Mouse (Mus musculus) liver, adult 2 months (tissue): ENCODE results near the gene Rps25. TPM values are rescaled to one million over a fixed set of nuclear protein-coding genes. Genes with fewer than 3 reads are reported as not detected.
"Not testable (repeated sequence)": the region's sequence is repeated elsewhere in the genome, so short reads cannot be mapped to it uniquely, and the experiment has no call there.

Source experiments
- DNase-seq: peaks from one replicate; pipeline ENCODE4 v3.0.0-alpha.2; 2011; ENCODE audit warnings: low read depth, low spot score; ENCODE audit errors: extremely low read depth
- H3K27ac ChIP-seq: fragments of 200-500 bp; replicated peaks from 2 replicates; pipeline ENCODE4 v1.5.1; 2012; ENCODE audit warnings: low read depth, mild to moderate bottlenecking, control low read depth, inconsistent platforms, low read length; ENCODE audit not compliant: insufficient read depth
- H3K27me3 ChIP-seq: fragments of 200-500 bp; 2 replicates; pipeline ENCODE4 v1.6.1; 2012; ENCODE audit warnings: mild to moderate bottlenecking, moderate library complexity, low read length, inconsistent platforms; ENCODE audit not compliant: control insufficient read depth, insufficient read depth
- H3K36me3 ChIP-seq: fragments of 200-500 bp; 2 replicates; pipeline ENCODE4 v1.6.1; 2012; ENCODE audit warnings: low read length, inconsistent platforms; ENCODE audit not compliant: control insufficient read depth, insufficient read depth
- H3K4me1 ChIP-seq: fragments of 200-500 bp; 2 replicates; pipeline ENCODE4 v1.6.1; 2011; ENCODE audit warnings: low read length; ENCODE audit not compliant: control insufficient read depth, insufficient read depth
- H3K4me3 ChIP-seq: fragments of 200-500 bp; 2 replicates; pipeline ENCODE4 v1.5.1; 2011; ENCODE audit warnings: low read depth, mild to moderate bottlenecking, control low read depth, low read length, moderate library complexity; ENCODE audit not compliant: insufficient read depth
- H3K79me2 ChIP-seq: fragments of 200-500 bp; 2 replicates; pipeline ENCODE4 v1.6.1; 2012; ENCODE audit warnings: inconsistent platforms, mild to moderate bottlenecking, low read length, moderate library complexity; ENCODE audit not compliant: control insufficient read depth, insufficient read depth
- H3K9ac ChIP-seq: fragments of 200-500 bp; 2 replicates; pipeline ENCODE4 v1.6.1; 2012; ENCODE audit warnings: low read depth, mild to moderate bottlenecking, control low read depth, inconsistent platforms, low read length
- CTCF ChIP-seq: fragments of 200-500 bp; IDR thresholded peaks from 2 replicates; pipeline ENCODE4 v1.5.1; 2011; ENCODE audit warnings: low read depth, low read length, control low read depth
- POLR2A ChIP-seq: fragments of 200-500 bp; IDR thresholded peaks from 2 replicates; pipeline ENCODE4 v1.6.1; 2011; ENCODE audit warnings: low read length, control low read depth; ENCODE audit not compliant: insufficient read depth; ENCODE audit errors: extremely low read depth
- WGBS: fragments of 180-500 bp; shearing (Covaris S2); methylation state at CpG from one replicate; pipeline ENCODE4 v1.1.7; 2018; 5-methylcytosine and 5-hydroxymethylcytosine counted together
- polyA plus RNA-seq: library from polyadenylated mRNA; depleted of rRNA; stranded (reverse); fragments of >200 nt; gene quantifications from 2 replicates; pipeline ENCODE4 v1.2.3, GENCODE M21; 2012
- total RNA-seq: library from RNA; depleted of rRNA; stranded (reverse); fragments of >200 nt; gene quantifications from 2 replicates; pipeline ENCODE4 v1.2.3, GENCODE M21; 2014

Rps25 gene
- total and polyA plus RNA-seq, 2 experiments = 82.7 to 516 TPM

DNA sequence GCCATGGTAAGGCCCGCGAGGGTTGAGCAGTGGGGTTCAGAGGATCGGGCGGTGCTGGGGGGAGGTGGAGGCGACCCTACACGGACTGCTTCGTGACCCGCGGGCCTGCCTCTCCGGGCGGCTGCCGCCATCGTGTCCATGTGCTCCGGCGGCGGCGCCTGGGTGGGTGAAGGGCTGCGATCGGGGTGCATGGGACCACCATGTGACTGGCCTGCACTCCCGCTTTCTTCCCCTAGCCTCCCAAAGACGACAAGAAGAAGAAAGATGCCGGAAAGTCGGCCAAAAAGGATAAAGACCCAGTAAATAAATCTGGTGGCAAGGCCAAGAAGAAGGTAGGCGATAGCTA lies 786 bp downstream of the Rps25 start:
- Histone ChIP-seq H3K79me2 (peaks cover 3% of the 10 kb centered on the region; the same call in 1 of the 2 replicates), H3K36me3 (peaks cover 45% of the 10 kb centered on the region), H3K4me1 (peaks cover 12% of the 10 kb centered on the region), H3K9ac (peak overlapping the region; percentile 90), H3K27me3 (no peaks in the 10 kb centered on the region), H3K4me3 (peak overlapping the region; percentile 93), H3K27ac (peak overlapping the region; percentile 59)
- TF ChIP-seq POLR2A (no peak), CTCF (no peak)
- under 1% methylated on average over 24 of the region's 24 CpGs for WGBS
- no peak for DNase-seq

DNA sequence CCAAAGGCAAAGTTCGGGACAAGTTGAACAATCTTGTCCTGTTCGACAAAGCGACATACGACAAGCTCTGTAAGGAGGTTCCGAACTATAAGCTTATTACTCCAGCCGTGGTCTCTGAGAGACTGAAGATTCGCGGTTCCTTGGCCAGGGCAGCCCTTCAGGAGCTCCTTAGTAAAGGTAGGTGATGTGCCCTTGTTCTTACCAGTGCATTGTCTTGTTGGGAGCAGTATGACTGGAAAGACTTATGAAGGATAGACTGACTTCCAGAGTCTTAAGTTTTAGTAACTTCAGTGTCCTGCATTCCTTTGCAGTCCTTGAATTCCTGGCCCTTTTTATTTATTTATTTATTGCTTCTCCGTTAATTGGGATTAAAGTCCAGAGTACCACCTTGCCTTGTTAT lies 1.8 kb downstream of the Rps25 start:
- Histone ChIP-seq H3K36me3 (peaks cover 40% of the 10 kb centered on the region), H3K9ac (peak overlapping the region; percentile 57; the same call in 1 of the 2 replicates), H3K4me1 (peaks cover 12% of the 10 kb centered on the region), H3K4me3 (peak overlapping the region; percentile 93; the same call in 1 of the 2 replicates)
- WGBS = 56% methylated on average over 9 of the region's 9 CpGs
- not testable (repeated sequence) for H3K79me2 ChIP-seq, H3K27ac ChIP-seq, DNase-seq, H3K27me3 ChIP-seq

DNA sequence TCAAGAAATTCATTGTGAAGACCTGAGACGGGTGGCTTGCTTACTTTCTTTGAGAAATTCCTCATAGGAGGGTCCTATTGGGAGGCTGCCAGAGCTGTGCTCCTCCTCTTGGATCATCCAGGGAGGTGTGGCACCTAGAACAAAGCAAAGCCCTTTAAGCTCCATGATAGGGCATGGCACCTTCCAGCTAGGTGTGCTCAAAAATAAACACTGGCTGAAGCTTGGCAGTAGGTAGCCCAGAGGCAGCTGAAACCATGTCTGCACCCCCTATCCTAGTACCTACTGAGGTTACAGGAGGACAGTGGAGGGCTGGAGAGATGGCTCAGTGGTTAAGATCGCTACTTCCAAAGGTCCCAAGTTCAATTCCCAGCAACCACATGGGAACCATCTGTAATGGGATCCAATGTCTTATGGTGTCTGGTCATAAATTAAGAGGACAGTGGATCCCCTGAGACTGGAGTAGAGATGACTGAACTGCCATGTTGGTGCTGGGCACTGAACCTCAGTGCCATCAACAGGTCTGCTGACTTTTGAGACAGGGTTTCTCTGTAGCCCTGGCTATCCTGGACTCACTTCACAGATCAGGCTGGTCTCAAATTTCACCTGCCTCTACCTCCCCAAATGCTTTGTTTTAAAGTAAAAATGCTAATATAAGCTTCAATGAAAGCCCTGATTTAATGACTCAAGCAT lies 3.9 kb downstream of the Rps25 start:
- peaks cover 34% of the 10 kb centered on the region for H3K36me3 ChIP-seq
- WGBS = 87% methylated on average over 2 of the region's 2 CpGs
- H3K79me2 ChIP-seq = peaks cover 3% of the 10 kb centered on the region; the same call in 1 of the 2 replicates
- DNase-seq = no peak
- no peaks in the 10 kb centered on the region for H3K27me3 ChIP-seq
- H3K4me3 ChIP-seq = no peak overlapping the region
- H3K9ac ChIP-seq = no peak overlapping the region
- no peak overlapping the region for H3K27ac ChIP-seq
- peaks cover 6% of the 10 kb centered on the region for H3K4me1 ChIP-seq
- TF ChIP-seq CTCF (no peak), POLR2A (no peak)

DNA sequence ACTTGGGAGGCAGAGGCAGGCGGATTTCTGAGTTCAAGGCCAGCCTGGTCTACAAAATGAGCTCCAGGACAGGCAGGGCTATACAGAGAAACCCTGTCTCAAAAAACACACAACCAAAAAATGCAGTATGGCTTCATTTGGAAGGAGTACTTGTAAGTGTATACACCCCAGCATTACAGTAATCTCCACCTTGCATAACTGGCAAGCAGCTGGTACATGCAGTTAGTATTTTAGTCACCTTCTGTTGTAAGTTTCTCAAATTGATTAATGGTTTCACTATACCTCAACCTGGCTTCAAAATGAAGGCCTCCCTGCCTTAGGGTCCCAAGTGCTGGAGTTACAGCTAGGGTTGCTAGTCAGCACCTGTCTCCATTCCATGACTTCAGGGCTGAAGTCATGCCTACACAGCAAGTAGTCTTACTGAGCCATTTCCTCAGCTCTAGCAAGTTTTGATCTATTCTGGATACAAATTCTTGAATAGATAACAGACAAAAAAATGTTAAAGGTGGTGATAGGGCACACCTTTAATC lies 4.7 kb downstream of the Rps25 start:
- peaks cover 3% of the 10 kb centered on the region for H3K4me1 ChIP-seq

DNA sequence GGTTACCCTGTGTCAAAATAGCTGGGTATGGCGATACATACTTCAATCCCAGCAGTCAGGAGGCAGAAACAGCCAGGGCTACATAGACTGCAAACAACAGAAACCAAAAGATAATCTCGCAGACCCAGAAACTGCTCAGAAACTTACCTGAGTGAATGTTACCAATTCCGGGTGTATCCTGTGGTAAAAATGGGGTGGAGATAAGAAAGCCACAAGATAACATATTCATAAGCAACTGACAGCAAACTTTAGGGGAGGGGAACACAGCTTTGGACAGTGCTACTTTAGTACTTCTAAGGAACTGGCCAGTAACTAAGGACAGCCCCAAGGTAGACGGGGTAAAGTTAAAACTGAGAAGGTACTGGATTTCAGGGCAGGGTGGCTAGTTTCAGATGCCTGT lies 5.4 kb downstream of the Rps25 start:
- H3K4me1 ChIP-seq = peaks cover 7% of the 10 kb centered on the region
- no peak overlapping the region for H3K4me3 ChIP-seq
- no peak for DNase-seq
- WGBS = 71% methylated on average over 4 of the region's 4 CpGs
- no peak overlapping the region for H3K27ac ChIP-seq
- H3K9ac ChIP-seq = no peak overlapping the region
- peaks cover 6% of the 10 kb centered on the region; the same call in 1 of the 2 replicates for H3K79me2 ChIP-seq
- no peaks in the 10 kb centered on the region for H3K27me3 ChIP-seq
- TF ChIP-seq POLR2A (no peak), CTCF (no peak)
- peaks cover 34% of the 10 kb centered on the region for H3K36me3 ChIP-seq

More for the DNA sequence above, 4.7 kb downstream of the Rps25 start:
- Histone ChIP-seq H3K27me3 (no peaks in the 10 kb centered on the region), H3K79me2 (peaks cover 6% of the 10 kb centered on the region; the same call in 1 of the 2 replicates), H3K36me3 (peaks cover 34% of the 10 kb centered on the region), H3K4me3 (no peak overlapping the region), H3K9ac (no peak overlapping the region), H3K27ac (no peak overlapping the region)
- no peak for DNase-seq
- WGBS = 90% methylated on average over 1 of the region's 1 CpGs
- TF ChIP-seq POLR2A = no peak
- no peak for TF ChIP-seq CTCF

DNA sequence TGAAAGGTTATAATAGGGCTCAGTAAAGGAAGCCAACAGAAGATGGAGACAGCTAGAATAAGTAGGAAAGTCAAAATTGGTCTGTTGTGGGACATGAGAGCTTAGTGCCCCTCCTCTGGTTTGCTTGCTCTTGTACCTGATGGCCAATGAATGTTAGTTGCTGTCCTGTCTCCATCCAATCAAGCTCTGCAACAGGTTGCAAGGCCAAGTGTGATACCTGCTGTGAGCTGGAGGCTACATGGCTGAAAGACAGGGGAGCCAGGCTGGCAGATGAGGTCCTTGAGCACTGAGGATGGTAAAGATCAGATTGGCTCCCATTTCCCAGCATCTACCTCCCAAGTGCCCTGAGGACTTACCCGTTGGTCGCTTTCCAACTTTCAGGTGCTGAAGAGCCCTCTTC lies 5.8 kb downstream of the Rps25 start:
- Histone ChIP-seq H3K27ac (no peak overlapping the region), H3K4me3 (no peak overlapping the region), H3K27me3 (no peaks in the 10 kb centered on the region), H3K36me3 (peaks cover 34% of the 10 kb centered on the region), H3K9ac (no peak overlapping the region), H3K79me2 (peaks cover 6% of the 10 kb centered on the region; the same call in 1 of the 2 replicates), H3K4me1 (peaks cover 8% of the 10 kb centered on the region)
- TF ChIP-seq POLR2A (no peak), CTCF (no peak)
- no peak for DNase-seq
- WGBS = 79% methylated on average over 2 of the region's 2 CpGs
